Mouse (Mus musculus) lung, embryonic 16.5 days (tissue): ENCODE measurements at regions not wholly inside any gene's neighbourhood (a gene's known extent, or its start where the extent isn't known, plus 50 kb on each side); places are given as distances from the start of the nearest gene placed in this dataset.

Source experiments
- ATAC-seq: fragments of 200-750 bp; cut with Nextera tagmentation; 2 replicates; pipeline ENCODE4 v1.8.0; 2017; ENCODE audit warnings: low read depth, mild to moderate bottlenecking, moderate library complexity
- H3K27ac ChIP-seq: fragments of 300-500 bp; sonication (generic); 2 replicates; pipeline ENCODE4 v1.5.1; 2014; ENCODE audit warnings: mild to moderate bottlenecking, control low read depth, low read length
- H3K27me3 ChIP-seq: fragments of 300-500 bp; sonication (generic); 2 replicates; pipeline ENCODE4 v1.6.1; 2014; ENCODE audit warnings: low read depth, low read length, mixed read lengths; ENCODE audit not compliant: control insufficient read depth, insufficient read depth
- H3K36me3 ChIP-seq: fragments of 300-500 bp; sonication (generic); 2 replicates; pipeline ENCODE4 v1.6.1; 2014; ENCODE audit warnings: low read length; ENCODE audit not compliant: control insufficient read depth, insufficient read depth
- H3K4me1 ChIP-seq: fragments of 300-500 bp; sonication (generic); replicated peaks from 2 replicates; pipeline ENCODE4 v1.6.1; 2014; ENCODE audit warnings: low read length, mixed read lengths; ENCODE audit not compliant: control insufficient read depth, insufficient read depth
- H3K4me2 ChIP-seq: fragments of 300-500 bp; sonication (generic); 2 replicates; pipeline ENCODE4 v1.6.1; 2014; ENCODE audit warnings: low read depth, low read length, control low read depth
- H3K4me3 ChIP-seq: fragments of 300-500 bp; sonication (generic); 2 replicates; pipeline ENCODE4 v1.5.1; 2014; ENCODE audit warnings: mild to moderate bottlenecking, low read length, control low read depth
- H3K9ac ChIP-seq: fragments of 300-500 bp; sonication (generic); 2 replicates; pipeline ENCODE4 v1.6.1; 2014; ENCODE audit warnings: low read length, control low read depth
- H3K9me3 ChIP-seq: fragments of 300-500 bp; sonication (generic); 2 replicates; pipeline ENCODE4 v1.6.1; 2016; ENCODE audit warnings: low read length; ENCODE audit not compliant: control insufficient read depth
- WGBS: fragments of 180-500 bp; shearing (Covaris S2); extraction: QIAGEN DNeasy Blood & Tissue Kit; methylation state at CpG from one replicate; pipeline ENCODE4 v1.1.7; 2014; 5-methylcytosine and 5-hydroxymethylcytosine counted together

DNA sequence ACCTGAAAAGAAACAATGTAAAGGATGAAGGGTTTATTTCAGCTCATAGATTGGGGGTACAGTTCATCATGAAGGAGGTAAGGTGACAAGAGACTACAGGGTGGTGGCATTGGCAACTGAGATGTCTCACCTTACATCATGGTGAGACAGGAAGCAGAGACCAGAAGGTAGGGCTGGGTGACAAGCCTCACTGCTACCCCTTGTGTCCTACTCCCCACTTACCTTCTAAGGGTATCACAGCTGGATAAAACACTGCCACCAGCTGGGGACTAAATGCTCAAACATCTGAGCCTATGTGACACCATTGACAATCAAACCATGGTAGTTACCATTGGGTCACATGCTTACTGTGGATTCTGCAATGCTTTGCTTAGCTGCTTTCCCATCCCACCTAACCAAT is 107.0 kb downstream of the Icos start:
- H3K9ac ChIP-seq = no peak overlapping the region
- H3K4me3 ChIP-seq = no peak overlapping the region
- H3K27ac ChIP-seq = no peak overlapping the region
- no peak overlapping the region for H3K4me2 ChIP-seq
- no peaks in the 10 kb centered on the region for H3K27me3 ChIP-seq
- H3K9me3 ChIP-seq = no peaks in the 10 kb centered on the region
- no peaks in the 10 kb centered on the region for H3K4me1 ChIP-seq
- no peak for ATAC-seq
- H3K36me3 ChIP-seq = no peaks in the 10 kb centered on the region

DNA sequence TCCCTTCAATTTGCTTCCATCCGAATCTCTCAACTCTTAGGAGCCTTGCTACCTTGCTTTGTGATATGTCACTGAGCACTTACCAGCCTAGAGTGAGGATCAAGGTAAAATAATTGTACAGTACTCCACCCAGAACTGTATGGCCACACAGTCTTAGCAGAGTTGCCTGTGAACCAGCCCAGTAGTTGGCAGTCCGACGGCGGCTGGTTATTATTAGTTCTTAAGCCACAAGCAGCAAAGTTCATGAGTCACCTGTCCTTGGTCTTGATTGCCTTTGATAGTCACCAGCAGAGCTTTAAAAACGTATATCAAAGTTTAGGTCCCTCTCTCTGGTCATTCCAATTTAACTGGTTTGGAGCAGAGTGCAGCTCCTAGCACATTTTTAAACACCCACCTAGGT is 109.1 kb downstream of the Icos start:
- Histone ChIP-seq H3K4me3 (no peak overlapping the region), H3K4me2 (no peak overlapping the region), H3K9me3 (no peaks in the 10 kb centered on the region), H3K4me1 (no peaks in the 10 kb centered on the region), H3K27me3 (no peaks in the 10 kb centered on the region), H3K27ac (no peak overlapping the region), H3K9ac (no peak overlapping the region), H3K36me3 (no peaks in the 10 kb centered on the region)
- no peak for ATAC-seq
- 64% methylated on average over 5 of the region's 5 CpGs for WGBS

DNA sequence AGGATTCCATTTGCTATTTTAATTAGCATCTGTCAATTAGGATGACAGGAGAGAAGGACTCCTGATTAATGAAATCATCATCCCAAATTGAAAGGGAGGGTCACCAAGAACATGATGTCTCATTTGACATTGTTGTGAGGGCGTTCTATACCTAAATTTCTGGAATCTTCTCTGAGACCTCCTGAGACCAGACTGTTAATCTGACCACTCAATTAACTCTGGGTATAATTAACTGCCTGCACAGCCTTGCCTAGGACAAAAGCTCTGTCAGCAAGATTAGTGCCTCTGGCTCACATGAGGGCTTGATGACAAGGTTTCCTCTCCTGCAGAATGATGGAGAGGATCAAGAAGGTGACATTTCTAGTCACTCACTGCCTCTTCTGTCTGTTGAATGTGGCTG is 113.1 kb downstream of the Icos start:
- Histone ChIP-seq H3K4me1 (no peaks in the 10 kb centered on the region; the same call in 1 of the 2 replicates), H3K4me3 (no peak overlapping the region), H3K36me3 (no peaks in the 10 kb centered on the region), H3K9ac (no peak overlapping the region), H3K27me3 (no peaks in the 10 kb centered on the region), H3K9me3 (no peaks in the 10 kb centered on the region), H3K4me2 (no peak overlapping the region), H3K27ac (no peak overlapping the region)
- ATAC-seq = no peak
- WGBS = 68% methylated on average over 1 of the region's 1 CpGs

DNA sequence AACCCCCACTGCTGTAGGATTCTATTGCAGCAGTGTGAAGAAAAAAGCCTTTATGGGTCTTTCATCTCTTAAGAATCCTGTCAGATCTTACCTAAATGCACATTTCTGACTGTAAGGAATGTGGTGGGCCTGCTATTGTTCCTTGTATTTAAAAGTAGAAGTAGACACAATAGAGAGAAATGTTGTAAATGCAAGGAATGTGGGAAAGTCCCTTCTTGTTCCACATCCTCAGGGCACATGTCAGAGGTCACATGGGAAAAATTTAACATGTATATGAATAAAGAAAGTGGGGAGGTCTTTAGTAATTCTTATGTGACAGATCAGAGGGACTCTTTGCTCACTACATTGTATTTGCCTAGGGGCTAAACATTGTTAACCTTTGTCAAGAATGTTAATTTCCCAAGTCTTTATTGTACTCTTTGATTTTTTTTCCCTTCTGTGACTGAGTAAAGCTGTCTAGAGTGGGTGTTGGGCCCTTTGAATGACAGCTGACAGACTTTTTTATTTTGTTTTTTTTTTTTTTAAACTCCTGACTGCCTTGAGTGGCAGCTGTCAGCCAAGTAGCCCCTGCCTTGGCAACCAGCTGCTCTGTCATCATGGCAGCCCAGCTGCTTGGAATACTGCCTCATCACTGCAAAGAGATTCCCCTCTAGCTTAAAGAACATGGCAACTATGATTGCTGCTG is 117.9 kb downstream of the Icos start:
- Histone ChIP-seq H3K36me3 (no peaks in the 10 kb centered on the region), H3K4me3 (no peak overlapping the region), H3K4me1 (no peaks in the 10 kb centered on the region; the same call in 1 of the 2 replicates), H3K9me3 (no peaks in the 10 kb centered on the region), H3K9ac (no peak overlapping the region), H3K27ac (no peak overlapping the region), H3K4me2 (no peak overlapping the region), H3K27me3 (no peaks in the 10 kb centered on the region)
- no peak for ATAC-seq

DNA sequence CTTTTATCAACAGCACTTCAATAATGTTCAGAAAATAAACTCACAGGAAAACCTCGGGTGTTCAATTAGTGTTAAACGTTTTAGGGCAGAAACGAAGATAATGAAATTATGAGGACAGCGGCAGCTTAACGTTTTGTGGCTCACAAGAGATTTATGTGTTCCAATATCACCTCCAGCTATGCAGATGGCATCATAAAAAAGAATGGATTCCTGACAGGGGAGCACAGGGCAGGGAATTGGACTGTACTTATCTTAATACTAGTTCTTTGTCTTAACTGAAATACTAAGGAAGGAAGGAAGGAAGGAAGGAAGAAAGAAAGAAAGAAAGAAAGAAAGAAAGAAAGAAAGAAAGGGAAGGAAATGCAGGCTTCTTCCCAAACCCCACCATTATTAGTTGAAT is 121.6 kb downstream of the Icos start:
- no peak for ATAC-seq
- no peaks in the 10 kb centered on the region for H3K9me3 ChIP-seq
- H3K27me3 ChIP-seq = no peaks in the 10 kb centered on the region
- no peaks in the 10 kb centered on the region for H3K36me3 ChIP-seq
- no peaks in the 10 kb centered on the region; the same call in 1 of the 2 replicates for H3K4me1 ChIP-seq
- no peak overlapping the region for H3K27ac ChIP-seq
- H3K9ac ChIP-seq = no peak overlapping the region
- 50% methylated on average over 5 of the region's 5 CpGs for WGBS
- H3K4me3 ChIP-seq = no peak overlapping the region
- no peak overlapping the region for H3K4me2 ChIP-seq

DNA sequence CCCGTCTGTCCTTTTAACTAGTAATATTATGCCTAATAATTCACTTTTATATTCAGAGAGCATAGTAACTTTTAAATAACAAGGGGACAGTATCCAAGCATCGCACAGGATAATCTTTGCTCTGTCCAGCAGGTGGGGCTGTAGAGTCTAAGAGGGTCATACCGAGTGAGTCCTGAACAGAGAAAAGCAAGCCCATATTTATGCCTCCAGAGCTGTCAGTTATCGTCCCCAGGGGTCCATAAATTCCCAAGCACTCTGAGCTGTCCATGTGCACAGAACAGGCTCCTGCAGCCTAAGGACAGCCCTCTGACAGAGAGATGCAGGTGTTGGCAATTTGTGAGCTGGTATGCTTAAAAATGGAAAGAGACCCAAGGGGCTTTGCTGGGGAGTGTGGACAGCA is 124.0 kb downstream of the Icos start:
- Histone ChIP-seq H3K4me2 (no peak overlapping the region), H3K4me3 (no peak overlapping the region), H3K9me3 (no peaks in the 10 kb centered on the region), H3K9ac (no peak overlapping the region), H3K4me1 (no peaks in the 10 kb centered on the region), H3K27ac (no peak overlapping the region), H3K27me3 (no peaks in the 10 kb centered on the region), H3K36me3 (no peaks in the 10 kb centered on the region)
- ATAC-seq = no peak
- 59% methylated on average over 4 of the region's 4 CpGs for WGBS

DNA sequence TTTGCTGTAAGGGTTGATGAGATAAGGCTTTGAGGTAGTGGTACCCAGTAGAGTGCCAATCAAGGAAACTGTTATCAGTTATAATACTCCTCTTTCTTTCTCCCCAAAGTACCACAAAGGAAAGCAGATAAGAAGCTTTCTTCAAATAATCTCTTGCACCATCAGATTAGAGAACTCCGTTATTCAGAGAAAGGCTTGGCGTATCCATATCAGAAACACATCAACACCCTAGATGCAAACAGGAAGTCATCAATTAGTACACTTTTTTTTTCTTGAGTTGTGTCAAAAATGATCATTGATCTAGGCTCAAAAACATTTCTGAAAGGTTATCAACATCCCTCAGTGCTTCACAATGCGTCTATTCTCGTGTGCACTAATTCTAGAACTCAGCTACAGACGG is 124.6 kb downstream of the Icos start:
- no peaks in the 10 kb centered on the region for H3K27me3 ChIP-seq
- no peak for ATAC-seq
- H3K27ac ChIP-seq = no peak overlapping the region
- no peak overlapping the region for H3K9ac ChIP-seq
- no peaks in the 10 kb centered on the region for H3K36me3 ChIP-seq
- no peaks in the 10 kb centered on the region for H3K4me1 ChIP-seq
- H3K9me3 ChIP-seq = no peaks in the 10 kb centered on the region
- H3K4me2 ChIP-seq = no peak overlapping the region
- WGBS = 58% methylated on average over 5 of the region's 5 CpGs
- no peak overlapping the region for H3K4me3 ChIP-seq

DNA sequence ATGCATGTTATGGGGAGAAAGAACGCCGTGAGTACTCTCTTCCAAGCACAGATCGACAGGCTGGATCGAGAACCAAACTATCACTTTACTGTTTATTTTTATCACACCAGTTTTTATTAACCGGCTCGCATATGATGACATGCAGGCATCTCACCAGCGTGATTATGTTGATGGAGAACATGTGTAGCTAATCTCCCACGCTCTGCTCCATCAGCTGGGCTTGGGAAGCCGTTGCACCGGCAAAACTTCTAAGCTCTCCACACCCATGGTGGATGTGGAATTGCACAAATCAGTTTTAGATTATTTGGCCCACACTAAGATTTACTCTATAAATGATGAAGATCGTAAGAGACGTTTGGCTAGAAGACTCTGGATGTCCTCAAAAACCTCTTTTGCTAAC is 125.9 kb downstream of the Icos start:
- ATAC-seq = peak; percentile 59; the same call in 1 of the 2 replicates
- 47% methylated on average over 12 of the region's 12 CpGs for WGBS
- no peaks in the 10 kb centered on the region for H3K4me1 ChIP-seq
- H3K27me3 ChIP-seq = no peaks in the 10 kb centered on the region
- H3K9ac ChIP-seq = no peak overlapping the region
- H3K9me3 ChIP-seq = no peaks in the 10 kb centered on the region
- H3K4me3 ChIP-seq = no peak overlapping the region
- no peaks in the 10 kb centered on the region for H3K36me3 ChIP-seq
- H3K27ac ChIP-seq = no peak overlapping the region
- no peak overlapping the region for H3K4me2 ChIP-seq

DNA sequence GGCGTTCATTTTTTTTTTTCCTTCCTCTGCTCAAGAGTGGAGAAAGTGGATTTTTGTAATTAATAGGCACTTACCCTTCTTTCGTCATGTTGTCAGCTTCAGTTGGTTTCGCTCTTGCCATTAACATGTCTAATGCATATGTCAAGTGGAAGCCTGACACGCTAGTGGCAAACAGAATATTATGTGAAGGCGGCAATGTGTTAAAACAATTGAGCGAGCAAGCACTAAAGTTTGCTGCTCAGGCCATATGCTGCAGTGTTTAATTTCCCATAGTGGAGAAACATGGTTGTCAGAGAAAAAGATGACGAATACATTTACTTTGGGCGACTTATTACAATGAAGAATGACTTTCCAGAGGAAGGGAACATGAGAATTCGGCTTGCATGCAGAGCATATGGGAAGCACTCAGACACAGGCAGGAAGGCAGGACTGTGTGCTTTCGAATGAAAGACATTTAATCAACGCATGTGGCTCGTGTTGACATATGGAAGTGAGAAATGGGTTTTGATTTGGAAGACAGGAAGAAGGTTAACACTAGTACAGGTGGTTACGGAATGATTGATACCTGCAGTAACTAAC is 134.1 kb downstream of the Icos start:
- Histone ChIP-seq H3K36me3 (no peaks in the 10 kb centered on the region), H3K27ac (no peak overlapping the region), H3K9me3 (no peaks in the 10 kb centered on the region), H3K4me3 (no peak overlapping the region), H3K4me1 (no peaks in the 10 kb centered on the region), H3K27me3 (no peaks in the 10 kb centered on the region), H3K9ac (no peak overlapping the region), H3K4me2 (no peak overlapping the region)
- WGBS = 73% methylated on average over 13 of the region's 13 CpGs
- ATAC-seq = no peak

DNA sequence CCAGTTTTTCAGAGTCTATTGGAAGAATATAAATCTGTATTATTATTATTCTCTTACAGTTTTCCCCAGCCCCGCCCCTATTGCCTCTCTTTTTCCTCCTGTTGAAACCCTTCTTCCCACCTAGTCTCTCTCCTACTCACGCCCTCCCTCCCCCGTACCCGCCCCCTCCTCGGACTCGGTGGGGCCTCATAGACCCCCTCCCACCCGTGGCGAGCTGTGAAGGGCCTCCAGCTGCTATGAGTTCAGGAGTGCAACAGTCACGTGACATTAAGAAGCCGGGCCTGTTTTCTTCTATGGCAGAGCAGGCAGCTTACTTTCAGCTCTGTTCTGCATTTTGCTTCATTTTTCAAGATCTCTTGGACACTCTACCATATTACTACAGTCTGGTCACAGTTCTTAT is 139.8 kb downstream of the Icos start:
- Histone ChIP-seq H3K9ac (no peak overlapping the region), H3K27me3 (no peaks in the 10 kb centered on the region), H3K27ac (no peak overlapping the region), H3K4me2 (no peak overlapping the region), H3K4me3 (no peak overlapping the region), H3K9me3 (no peaks in the 10 kb centered on the region), H3K4me1 (no peaks in the 10 kb centered on the region), H3K36me3 (no peaks in the 10 kb centered on the region)
- WGBS = 19% methylated on average over 10 of the region's 10 CpGs
- no peak for ATAC-seq
